Mouse (Mus musculus) MEL-GATA-1-ER (cell line): Measurements from ENCODE around the gene Rpgrip1l.
A peak's percentile ranks its signal among the peaks of the same experiment; 100 is the strongest.

Experiments
- DNase-seq: peaks from one replicate; pipeline ENCODE4 v3.0.0-alpha.2; 2012; ENCODE audit warnings: low read depth; ENCODE audit errors: extremely low read depth

Rpgrip1l gene

DNA sequence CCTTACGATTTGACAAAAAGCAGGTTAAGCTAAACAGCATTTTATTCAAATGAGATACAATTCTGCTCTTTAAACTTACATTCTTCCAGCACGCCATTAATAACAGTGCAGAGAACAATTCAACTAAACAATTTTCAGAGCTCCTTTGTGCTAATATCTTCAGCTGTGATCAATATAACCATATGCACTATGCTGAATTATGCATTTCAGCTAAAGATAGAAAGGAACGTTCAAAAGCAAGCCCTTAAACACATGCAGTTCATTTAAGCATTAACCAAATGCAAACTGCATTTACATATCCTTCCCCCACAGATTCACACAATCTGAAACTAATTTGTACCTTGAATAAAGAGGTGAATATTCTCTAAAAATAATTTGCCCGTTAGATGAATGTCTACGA lies 35.0 kb downstream of the Rpgrip1l start:
- no peak for DNase-seq

DNA sequence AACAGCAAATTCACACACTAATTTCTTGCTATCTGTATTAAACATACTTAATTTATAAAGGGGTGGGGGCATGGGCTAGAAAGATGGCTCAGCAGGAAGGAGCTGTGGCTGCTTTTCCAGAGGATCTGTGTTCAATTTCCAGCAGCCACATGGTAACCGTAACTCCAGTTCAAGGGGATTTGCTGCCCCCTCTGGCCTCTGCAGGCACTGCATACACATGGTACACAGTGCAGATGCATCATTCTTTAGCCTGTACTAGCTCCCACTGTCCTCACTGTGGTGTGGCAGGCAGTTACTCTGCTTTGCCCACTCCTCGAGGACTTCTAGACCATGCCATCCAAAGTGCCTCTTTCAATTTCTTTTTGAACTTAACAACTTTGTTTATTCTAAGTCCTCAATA lies 36.7 kb downstream of the Rpgrip1l start:
- peak; percentile 2 for DNase-seq

- DNase-seq: no peak
Observed at GRCm38 (mm10) chr8:91273493-91273892, 39.6 kb downstream of the Rpgrip1l start.

DNA sequence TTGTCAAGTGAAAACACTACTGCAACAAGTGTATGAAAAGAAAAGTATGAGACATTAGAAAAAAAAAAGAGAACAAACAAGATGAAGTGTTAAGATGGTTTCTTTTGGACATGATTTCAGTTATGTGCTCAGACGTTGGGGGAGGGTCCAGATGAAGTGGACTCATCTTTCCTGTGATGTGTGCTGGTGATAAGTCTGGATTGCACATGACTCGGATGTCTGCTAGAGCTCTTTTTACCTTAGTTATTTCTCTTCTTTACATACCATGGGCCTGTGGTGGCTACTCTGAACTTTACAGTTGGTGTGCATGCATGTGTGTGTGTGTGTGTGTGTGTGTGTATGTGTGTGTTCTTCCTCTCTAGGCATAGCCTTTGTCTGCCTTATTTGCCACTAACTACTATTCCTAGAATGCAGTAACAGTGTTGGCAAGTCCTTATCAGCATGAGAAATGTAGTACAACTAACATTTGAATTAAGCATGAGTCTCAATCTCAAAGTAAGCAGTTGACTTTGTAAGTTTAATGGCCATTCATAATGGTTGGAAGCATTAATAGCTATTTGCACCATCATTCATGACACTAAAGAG lies 43.6 kb downstream of the Rpgrip1l start:
- DNase-seq: no peak

DNA sequence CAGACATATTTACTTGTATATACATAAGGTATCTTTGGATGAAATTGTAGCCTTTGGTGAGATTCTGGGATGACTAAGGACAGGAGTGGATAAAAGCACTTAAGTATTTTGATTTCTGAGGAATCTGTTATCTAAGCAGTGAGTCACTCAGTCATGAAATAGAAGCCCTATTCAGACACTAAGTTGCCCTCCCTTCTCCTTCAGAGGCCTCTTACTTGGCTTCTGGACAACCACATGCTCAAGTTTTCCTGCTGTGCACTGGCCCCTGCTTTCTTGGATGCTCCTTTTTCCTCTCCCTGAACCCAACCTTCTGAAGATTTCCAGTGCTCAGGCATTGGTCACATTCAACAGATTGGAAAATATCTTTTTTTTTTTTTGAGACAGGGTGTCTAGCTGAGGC lies 48.5 kb downstream of the Rpgrip1l start:
- DNase-seq: no peak

DNA sequence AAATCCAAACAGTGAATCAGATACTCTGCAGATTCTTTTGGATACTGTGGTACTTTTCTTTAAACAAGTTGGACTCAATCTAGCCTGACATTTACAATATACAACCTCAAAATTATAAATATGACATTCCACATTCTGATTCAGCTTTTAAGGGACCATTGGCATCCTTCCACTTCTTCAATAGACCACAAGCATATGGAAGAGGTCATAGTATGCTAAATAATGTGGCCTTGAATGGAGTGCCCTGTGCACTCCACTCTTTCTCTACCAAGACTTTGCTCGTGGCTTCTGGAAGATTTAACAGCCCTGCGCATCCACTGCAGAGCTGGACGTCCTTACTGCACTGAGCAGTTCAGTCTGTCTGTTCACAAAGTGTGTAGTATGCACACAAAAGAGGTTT lies 49.1 kb downstream of the Rpgrip1l start:
- DNase-seq: no peak

- no peak for DNase-seq
Observed at GRCm38 (mm10) chr8:91261598-91261997, 51.5 kb downstream of the Rpgrip1l start.

DNA sequence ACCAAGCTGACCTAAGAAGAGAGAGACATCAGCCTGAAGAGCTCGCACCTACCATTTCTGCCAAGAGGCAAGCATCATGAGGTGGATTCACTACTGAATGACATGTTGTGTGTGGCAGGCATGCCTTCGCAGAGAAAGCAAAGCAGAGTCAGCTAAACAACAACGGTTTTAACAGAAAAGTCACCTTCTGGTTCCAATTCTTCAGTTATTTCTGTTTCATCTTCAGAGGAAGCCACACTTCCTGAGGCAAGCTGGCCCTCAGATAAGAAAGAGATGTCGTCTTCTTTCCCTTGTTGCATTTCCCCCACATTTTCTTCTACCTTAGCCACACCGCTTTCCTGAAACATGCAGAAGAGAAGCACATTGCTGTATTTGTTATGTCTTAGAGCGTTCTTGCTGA lies 62.1 kb downstream of the Rpgrip1l start:
- DNase-seq: peak; percentile 51

DNA sequence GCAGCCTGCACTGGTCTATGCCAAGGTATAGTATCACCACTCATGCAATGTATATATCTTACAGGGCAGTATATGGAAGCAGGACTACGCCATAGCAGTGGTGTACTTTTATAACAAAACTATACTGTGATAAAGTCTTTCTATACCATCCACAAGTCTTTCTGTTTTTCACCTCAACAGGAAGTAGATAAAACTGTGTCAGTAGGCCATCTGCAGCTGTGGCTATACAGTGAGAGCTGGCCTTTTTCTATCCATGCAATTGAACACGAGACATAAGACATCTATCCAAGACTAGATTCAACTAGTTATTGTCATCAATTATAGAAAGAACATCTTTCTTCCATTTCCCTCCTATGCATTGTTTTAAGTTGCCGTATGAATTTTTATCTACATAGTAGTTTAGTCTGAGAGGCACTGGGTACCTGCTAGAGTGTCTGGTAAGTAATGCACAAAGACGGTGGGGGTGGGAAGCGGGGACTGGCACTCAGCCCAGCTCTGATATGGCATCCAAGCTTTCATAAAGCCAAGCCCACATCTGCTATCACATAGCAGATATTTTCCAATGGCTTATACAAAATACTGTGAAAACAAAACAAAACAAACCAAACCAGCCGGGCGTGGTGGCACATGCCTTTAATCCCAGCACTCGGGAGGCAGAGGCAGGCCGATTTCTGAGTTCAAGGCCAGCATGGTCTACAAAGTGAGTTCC lies 63.1 kb downstream of the Rpgrip1l start:
- peak; percentile 69 for DNase-seq

DNA sequence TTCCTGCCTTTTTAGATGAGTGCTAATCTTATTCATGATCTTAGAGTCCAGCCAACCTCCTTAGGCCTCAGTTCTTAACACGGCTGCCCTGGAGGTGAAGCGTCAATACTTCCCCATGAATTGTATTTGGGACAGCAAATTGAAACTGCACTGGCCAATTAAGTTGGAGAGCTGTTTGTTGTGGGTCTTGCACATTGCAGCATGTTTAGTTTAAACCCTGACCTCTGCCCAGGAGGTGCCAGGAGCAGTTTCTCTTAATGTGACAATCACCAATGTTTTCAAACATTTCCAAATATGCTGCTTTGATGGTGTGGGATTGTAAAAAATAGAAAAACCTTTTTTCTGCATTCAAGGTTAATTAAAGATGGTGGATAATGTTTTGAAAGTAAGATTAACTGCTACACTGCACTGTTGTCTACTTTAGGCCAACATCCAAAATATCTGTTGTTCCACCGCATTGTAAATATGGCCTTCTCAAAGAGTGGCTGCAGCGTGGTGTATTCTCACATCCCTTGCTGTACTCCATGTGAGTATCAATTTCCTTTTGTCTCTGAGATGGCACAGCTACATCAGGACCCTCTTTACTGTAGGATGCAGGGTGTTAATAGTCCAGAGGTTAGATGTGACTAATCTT lies 67.1 kb downstream of the Rpgrip1l start:
- no peak for DNase-seq

DNA sequence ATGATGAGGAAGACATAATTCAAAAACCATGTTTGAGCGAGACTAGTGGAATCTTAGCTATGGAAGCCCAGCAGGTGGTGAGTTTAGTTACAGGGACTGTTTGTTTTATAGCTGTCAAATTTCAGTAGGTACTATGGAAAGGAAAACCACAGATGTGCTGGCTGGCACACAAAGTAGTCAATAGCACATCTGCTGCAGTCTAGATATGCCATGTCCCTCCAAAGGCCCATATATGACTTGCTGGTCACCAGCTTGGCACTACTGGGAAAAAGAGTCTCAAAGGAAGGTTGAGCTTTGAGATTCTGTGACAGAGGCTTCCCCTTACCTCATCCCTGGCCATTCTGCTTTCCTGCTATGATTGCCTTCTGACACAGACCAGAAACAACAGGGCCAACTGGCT lies 70.3 kb downstream of the Rpgrip1l start:
- no peak for DNase-seq

DNA sequence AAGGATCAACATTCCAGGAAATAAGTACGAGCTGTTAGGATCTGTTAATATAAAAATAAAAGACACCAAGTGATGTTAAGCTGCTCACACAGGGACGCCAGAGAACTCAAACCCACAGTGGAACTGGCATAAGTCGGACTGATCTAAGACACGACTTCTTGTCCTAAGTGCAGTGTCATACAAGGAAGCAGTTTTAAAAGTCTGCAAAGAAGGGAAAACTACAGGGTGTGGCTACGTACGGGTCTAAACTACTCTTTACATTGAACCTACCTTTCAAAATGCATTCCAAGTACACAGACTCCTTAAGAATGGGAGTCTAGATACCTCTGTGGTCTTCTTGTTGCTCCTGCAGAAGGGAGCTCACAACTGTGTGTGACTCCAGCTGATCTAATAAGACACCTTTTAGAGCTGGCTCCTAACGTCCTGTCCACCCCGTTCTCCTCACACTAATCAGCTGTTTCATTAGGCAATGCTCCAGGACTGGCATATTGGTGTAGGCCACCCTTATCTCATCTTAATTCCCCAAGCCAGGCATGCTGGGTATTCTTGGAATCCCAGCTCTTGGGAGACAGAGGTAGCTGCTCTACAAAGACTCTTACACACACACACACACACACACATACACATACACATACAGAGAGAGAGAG lies 71.1 kb downstream of the Rpgrip1l start:
- no peak for DNase-seq

GRCm38 (mm10) chr8:91241371-91241770 lies 71.7 kb downstream of the Rpgrip1l start:
- DNase-seq: no peak

GRCm38 (mm10) chr8:91237191-91237590 lies 75.9 kb downstream of the Rpgrip1l start:
- DNase-seq: no peak

DNA sequence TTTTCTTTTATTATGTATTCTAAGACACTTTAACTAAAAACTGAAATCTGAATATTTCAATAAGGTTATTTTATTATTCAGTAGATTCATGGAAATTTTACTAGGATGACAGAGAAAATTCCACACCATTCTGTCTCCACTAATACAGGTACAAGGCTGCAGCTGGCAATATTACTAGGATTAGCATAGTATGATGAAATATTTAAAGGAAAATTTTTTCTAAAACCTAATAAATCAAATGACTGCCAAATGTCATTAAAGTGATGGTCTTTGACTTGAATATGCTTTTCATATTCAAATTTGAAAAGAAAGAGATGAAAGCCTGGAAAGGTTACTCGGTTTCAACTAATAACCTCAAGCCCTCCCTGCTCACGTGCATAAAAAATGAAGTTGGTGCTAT lies 79.0 kb downstream of the Rpgrip1l start:
- DNase-seq: no peak

DNA sequence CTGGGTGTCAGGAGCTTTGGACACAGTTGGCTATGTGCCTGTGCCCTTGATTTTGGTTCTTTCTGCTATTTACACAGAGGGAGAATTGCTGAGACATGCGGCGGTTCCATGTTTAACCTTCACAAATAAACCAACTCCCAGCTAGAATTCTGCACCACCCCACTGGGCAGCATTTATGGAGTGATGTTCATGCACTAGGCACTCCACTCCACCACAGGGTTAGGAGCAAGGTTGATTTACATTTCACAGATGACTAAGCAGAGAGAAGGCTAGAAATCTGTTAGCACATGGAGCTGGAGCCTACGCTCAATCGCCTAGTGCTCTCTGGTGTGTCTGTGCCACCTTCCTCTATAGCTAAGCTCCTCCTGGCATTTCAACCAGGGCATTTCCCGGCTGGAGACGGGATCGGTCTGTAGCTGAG lies 85.6 kb downstream of the Rpgrip1l start:
- DNase-seq: no peak

GRCm38 (mm10) chr8:91224227-91224626 lies 88.8 kb downstream of the Rpgrip1l start:
- no peak for DNase-seq

DNA sequence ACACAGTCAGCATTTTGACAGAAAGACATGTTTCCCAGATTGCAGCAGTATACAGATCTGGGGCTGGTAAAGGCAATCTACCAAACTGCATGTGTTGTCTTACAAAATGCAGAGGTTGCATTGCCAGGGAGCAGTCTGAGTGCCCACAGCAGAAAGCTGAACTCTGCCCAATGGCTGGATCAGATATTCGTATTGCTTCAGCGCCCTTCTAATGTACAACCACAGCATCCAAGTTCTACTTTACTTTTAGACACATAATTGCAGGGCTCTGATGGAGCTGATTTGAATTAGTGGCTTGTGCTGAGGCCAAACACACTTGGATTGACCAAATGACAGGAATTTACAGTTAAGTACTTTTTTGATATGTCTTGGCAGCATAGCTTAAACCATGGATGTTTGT lies 91.2 kb downstream of the Rpgrip1l start:
- no peak for DNase-seq

DNA sequence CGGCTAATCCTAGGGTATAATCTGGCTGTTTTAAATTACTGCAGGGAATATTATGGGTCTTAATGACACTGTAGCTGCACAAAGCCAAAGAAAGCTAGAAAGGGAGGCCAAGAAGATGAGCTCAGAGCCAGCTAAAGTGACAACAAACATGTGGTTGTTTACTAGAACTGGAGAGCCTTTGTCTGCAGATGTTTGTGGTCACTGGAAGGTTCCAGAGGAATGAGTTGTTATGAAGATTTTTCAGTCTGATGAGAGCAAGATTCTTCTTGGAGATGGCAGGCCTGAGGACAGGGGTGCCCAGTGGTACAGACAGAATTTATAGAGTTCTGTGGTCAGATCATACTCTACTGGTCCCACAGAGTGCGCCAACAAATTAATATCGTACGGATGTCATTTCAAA lies 94.8 kb downstream of the Rpgrip1l start:
- DNase-seq: no peak

DNA sequence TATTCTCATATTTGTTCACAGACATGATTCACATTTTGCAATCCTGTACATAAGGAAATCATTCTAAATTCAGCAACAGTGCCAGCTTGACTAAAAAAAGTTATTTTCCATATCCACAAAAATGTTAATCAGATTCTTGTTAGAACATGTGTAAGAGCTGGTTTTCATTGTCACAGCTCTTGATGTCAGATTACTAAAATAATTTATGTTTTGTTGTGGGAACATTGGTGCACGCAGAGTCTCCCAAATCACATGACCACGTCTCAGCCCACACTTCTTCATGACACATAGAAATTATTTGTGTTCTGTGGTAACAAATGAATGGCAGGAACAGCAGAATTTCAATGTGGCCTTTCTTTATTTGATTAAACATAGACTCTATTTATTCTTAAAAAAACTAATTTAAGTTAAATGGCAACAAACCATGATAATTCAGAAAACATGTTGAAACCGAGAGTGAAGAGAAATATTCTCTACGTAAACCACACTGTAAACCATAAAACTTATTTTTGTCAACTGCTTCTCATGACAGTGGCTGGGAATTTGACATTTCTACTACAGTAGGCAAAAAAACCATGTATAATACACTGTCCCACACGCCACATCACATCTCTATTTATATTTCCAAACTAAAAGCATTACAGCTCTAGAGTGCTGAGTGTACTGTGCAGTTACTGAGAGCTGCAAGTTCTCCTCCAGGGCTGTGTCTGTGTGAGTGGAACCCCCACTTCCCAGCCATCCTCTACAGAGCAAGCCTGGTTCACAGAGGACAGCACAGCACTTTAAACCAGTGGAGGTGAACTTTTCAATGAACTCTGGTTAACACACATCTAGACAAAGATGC lies 95.8 kb downstream of the Rpgrip1l start:
- DNase-seq: no peak

GRCm38 (mm10) chr8:91214287-91214686 lies 98.8 kb downstream of the Rpgrip1l start:
- no peak for DNase-seq
